Mouse (Mus musculus) cerebellum, postnatal 4 days (tissue): ENCODE measurements at regions not wholly inside any gene's neighbourhood (a gene's known extent, or its start where the extent isn't known, plus 50 kb on each side); places are given as distances from the start of the nearest gene placed in this dataset.

Experiments
- DNase-seq, 2 experiments: peaks; one replicate each; pipeline ENCODE4 v3.0.0; 2022; ENCODE audit warnings: low spot score in 2 of 2, mixed read lengths in 1 of 2

DNA sequence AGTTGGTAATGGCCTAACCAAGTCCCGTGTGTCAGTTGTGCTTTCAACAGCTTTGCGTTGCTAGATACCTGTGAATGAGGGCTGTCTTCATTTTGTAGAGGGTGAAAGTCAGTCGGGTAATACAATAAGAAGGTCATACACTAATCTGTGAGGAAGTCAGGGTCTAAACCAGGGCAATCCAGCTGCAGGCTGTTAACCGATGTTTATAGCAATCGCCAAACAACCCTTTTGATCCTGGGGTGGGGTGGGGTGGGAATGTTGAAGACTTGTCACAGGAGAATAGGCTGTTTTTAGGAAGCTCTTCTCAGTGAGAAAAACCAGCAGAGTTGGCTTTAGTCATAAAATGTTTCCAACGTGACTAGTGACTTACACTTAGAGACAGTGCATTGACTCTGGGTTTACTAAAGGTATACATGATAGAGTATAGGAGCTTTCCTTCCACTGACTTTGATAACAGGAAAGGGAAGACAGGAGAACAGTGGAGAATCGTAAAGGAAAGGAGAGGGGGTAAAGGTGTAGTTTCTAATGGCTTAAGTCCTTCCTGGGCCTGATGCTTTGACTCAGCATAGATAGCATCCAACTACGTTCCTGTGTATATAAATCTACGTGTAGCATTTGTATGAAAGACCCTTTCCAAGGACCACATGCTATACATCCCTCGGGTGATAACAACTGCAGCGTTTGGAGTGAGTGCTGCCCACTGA is 211.6 kb downstream of the Enc1 start:
- DNase-seq = no peak

DNA sequence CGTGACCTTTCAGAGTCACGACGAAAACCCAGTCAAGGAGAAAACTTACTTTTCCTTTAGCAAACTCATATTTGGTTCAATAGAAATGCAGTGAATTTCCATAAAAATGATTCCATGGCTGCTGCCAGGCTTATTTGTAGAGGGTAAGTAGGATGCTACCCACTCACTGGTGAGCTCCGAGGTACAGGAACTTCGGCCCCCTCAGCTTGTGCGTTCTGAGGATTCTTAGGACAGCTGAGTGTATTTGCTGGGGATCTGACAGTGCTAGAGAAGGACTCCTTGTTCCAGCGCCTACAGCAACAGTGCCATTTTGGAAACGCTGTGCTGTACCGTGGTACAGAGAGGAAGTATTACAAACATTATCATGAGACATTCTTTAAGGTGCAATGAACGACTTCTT is 210.4 kb downstream of the Enc1 start:
- DNase-seq = no peak

DNA sequence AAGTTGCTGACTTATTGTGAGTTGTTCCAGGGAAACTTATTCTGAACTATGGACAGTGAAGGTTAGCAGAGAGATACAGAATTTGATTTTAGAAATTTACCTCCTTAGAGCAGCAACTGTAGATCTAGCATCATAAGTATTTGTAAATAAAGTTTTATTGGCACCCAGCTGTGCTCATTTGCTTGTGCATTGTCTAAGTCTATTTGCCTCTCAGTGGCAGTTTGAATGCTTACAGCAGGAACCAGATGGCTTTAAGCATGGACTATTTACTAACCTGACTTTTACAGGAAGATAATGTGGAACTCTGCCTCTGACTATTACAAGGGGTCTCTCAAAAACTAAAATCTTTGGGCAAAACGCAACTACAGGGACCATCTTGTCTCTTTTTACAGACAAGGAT is 207.2 kb downstream of the Enc1 start:
- DNase-seq = no peak

DNA sequence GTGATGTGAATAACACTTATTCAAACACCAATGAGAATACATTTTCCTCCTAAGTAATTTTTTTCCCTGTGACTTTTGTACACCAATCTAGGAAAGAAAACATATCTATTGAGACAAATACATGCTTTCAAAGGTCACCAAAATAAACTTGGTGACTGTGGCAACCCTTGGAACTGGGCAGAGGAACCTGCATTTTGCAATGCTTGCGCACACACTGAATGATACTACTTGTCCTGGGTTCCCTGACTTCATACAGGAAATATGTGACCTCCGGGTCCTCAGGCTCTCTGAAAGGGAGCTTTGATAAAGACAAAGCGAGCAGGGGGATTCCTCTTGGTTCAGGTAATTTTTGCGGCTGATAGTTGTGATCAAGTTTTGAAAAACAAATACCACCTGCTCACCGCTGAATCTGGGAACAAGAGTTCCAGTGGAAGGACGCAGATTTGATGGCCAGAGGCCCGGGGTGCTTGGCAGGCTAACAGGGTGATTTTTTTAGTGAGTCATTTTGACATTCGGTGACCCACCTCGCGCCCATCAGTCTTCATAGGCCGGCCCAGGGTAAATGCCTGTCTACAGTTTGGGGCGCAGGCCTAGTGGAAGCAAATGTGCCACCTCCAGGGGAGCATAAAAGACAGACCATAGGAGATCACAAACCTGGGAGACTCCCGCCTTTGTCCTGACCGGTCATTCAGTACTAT is 203.0 kb downstream of the Enc1 start:
- no peak for DNase-seq

DNA sequence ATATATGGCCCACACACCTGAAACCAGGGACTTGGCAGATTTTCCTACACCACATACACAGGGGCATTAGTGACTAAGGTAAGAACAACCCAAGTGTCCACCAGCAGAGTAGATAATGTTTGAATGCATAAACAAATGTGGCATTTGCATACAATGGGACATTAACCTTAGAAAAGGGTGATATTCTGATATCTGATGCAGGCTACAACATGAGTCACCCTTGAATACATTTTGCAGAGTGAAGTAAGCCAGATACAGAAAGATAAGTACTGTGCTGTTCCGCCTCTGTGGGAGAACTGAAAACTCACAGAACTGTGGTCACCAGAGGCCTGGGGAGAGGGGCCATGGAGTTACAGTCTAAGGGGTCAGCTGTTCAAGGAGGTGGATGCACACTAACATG is 201.9 kb downstream of the Enc1 start:
- DNase-seq = no peak

DNA sequence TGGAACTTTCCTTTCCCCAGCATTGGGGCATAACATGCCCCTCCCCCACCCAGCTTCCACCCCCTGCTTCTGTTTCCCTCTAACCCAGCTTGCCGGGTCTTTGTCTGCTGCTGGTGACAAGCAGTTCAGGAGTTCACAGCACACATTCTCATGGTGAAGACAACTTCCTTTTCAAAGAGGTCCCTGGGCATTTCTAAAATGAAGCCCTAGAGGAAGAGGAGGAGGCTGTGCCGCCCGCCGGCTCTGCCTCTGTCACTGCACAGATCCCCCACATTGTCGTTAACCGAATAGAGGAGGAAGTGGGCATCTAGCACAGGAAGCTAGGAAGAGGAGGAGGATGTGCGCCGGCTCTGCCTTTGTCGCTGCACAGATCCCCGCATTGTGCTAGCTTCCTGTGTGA is 201.4 kb downstream of the Enc1 start:
- no peak for DNase-seq

DNA sequence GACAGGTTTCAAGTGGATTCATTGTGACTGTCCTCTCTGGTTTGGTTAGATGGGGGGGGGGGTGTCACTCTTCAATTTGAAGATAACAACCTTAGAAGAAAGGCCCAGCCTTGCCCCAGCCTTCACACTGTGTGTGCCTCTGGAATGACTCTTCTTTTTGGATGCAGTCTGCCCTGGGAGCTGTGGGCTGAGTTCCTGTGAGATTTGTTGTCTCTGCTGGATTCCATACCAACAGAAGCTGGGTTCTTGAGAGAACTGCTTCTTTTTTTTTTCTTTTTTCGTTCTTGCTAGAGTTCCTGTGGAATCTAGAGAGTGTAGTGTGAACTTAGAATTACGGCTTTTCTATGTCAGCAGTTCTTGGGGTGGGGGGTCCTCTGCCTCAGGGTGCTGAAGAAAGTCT is 200.9 kb downstream of the Enc1 start:
- DNase-seq = no peak

DNA sequence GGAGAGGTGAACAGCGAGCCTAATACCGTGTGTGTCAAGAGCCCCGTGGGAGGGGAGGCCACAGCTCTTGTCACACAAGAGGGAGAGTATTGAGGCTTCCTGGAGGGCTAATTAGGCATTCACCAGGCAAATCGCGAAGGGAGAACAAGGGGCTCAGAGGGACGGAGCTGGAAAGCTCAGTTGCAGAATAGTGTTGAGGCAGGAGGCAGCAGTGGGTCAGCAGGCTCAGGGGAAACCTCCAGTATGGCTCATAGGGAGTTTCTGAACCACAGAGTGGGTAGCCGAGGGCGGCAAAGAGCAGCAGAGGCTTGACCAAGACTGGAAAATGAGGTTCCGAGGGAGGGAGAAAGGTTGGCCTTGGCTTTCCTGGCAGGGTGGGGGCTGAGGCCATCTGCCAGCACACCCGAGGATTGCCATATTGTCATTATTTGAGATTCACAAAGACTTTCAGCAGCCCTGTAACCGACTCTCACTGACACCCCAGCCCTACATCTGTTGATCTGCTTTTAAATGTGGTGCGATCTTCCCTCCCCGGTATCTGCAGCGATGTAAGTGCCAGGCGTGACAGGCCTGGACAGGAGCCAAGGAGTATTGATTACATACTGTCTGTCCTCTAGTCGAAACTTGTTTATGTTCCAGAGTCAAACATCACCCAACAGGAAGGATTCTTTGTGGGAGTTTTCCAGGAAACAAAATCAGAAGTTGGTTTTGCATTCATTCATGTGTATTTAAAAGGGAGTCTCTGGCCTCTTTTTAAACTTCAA is 198.5 kb downstream of the Enc1 start:
- no peak for DNase-seq

DNA sequence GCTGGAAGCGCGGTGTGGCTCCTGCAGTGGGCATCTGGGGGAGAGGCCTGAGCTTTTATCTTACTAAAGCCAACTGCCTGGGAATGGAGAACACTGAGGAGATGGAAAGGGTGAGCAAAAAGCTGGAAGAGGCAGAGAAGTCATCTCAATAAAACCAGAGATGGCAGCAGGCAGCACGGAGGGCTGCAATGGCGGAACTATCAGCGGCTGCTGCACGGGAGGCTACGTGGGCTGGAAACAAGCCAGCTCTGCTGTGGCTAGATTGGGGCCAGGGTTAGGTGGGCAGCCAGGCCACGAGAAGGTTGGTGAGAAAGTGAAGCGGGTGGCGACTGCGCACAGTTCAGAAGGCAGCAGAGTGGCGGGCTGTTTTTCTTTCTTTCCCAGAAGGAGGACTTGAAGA is 197.8 kb downstream of the Enc1 start:
- peak in 1 of 2 experiments; percentile 36 for DNase-seq

DNA sequence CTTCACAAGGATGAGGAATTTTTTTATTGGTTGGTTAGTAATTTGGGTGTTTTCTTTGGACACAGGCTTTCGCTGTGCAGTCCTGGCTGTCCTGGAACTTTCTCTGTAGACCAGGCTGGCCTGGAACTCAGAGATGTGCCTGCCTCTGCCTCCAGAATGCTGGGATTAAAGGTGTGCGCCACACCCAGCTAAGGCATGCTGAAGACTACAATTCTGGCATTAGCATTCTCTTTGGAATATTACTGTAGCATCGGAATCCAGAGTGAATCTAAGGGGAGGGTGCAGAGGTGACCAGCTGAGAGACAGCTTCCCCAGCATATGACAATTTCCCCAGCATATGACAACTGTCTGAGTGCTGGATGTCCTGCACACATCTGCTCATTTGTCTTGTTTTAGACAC is 197.4 kb downstream of the Enc1 start:
- DNase-seq = no peak

DNA sequence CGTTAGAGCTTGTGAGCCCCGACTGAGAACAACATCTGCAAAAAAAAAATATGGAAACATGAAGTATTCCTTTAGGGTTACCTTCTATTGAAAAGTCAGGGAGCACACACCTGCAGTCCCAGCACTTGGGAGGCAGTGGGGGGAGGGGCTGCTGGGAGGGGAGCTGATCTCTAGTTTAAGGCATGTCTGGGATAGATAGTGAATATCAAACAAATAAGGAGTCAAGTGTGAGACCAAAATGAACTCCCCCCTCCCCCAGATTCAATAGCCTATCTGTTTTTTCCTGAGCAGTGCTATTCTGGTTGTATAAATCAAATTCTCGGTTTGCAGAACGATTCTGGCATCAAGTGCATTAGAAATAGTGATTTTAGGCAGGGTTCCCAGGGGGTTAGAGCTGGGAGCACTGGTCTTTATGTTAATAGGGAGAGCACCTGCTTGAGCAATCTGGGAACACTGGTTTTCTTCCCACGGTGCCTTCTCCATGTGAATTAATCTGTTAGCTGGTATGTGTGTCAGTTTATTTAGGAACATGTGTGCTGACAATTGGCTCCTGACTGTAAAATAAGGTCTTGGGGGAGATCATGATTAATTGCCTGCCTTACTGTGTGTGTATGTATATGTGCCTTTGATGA is 195.9 kb downstream of the Enc1 start:
- no peak for DNase-seq

DNA sequence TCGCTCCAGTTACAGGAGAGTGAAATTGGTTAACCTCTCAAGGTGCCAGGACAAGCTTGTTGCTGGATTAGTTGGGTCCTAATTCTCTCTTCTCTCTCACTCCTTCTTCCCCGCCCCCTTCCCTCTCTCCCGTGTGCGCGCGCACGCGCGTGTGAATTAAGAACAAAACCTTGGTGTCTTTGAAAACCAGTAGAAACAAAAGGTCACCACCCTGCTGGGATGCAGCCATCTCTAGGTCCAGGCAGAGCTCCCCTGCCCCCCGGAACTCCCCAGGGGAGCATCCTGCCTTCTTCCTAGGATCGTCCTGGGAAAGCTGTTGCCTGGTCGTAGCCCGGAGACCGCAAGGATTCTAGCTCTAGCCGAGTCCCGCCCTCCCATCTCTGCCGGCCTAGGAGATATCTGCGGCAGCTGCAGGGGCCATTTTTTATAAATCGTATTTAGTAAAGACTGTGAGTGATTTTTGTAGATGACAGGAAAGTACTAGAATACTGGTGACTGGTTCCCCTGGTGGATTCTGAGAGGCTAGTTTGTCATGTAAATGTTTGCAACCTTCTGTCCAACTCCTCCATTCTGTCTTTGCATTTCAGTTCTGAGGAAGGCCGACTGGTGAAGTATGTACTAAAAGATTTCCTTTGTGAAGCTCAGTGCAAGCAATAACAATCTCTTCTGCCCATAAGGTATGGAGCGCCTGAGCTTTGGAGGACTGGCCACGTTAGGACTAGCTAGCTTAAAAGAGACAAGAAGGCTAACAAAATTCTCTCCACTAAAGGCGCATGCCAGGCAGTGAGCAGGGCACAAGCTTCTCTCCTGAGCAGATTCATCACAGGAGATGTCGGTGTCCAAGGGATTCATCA is 195.2 kb downstream of the Enc1 start:
- DNase-seq = peak in 1 of 2 experiments; percentile 50

DNA sequence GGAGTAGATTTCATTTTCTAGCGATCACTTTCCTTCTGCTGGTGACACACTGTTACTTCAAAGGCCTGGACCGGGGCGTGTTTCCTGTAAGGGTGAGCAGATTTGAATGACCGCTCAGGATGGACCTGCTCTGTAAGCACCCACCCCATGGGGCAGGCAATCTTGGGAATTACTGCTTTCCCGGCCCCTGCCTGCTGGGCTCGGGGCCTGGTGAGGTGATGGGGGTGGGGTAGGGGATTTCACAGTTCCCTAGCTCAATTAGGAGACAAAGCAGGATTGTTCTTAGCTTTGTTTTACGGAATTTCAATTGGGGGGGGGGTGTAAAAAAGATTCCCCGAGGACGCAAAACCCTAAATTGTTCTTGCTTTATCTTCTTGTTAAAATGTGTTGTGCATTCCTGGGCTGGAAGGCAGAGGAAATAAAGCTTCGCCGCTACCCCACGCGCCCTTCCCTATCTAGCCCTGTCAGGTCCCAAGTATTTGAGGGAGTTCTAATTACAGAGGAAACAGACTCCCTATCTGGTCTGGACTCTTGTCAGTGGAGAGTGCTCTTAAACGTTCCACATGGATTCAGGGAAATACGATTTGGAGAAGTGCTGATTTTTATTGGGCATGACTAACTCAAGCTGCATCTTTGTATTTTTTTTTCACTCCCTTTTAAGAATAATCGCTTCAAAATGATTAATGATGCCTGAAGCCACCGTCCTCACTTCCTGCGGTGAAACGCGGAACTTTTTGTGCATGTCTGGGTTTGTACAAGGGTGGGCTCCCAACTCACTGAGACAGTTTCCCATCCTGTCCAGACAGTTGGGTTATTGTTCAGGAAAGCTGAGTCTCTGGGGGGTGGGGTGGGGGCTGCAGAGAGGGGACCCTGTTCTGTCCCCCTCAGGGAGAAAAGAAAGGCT is 194.3 kb downstream of the Enc1 start:
- DNase-seq = no peak

DNA sequence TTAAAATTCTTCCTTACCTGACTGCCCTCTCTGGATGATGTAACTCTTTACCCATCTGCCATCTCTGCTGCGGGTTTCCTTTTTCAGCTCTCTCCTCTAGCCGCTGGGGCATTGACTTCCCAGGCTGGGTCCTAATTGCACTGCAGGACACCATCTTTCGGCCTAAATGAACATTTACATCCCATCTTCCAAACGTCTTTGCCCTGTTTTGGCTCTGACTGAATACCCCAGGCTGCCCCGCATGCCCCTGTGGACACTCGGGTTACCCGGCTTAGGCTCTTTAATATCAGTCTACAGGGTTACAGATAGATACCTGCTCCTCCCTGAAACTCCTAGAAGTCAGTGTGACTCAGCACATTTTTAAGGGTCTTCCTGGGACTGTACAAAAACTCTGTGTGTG is 193.3 kb downstream of the Enc1 start:
- DNase-seq = no peak

DNA sequence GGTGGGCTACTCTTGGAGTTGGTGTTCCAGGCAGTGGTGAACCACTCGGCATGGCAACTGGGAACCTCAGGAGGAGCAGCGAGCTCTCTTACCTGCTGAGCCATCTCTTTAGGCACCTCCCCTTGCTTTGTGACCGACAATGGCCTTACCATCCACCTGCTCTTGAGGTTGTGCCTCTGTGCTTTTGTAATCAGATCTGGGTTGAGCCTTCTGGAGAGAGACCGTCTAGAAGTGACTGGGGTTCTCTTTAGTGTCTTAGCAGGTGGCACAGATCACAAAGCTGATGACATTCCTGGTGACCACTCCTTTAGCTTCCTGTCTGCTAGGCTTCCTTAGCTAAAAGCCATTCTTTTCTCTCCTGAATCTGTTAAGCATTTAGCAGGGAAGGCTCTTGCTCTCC is 191.7 kb downstream of the Enc1 start:
- DNase-seq = no peak

DNA sequence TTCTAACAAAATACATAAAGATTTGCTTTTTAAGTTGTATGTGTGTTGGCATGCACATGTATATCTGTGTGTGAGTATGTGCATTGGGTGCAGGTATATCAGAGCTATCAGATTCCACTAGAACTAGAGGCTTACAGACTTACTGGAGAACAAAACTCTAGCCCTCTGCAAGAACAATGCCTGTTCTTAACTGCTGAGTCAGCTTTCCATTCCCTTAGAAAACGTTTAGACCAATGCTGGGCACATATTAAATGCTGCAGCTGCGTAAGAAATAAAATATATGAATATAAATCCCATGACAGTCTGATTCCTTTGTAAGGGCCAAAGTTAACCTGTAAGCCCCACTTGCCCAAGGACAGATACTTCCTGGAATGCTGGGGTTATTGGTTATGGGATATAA is 190.0 kb downstream of the Enc1 start:
- no peak for DNase-seq

DNA sequence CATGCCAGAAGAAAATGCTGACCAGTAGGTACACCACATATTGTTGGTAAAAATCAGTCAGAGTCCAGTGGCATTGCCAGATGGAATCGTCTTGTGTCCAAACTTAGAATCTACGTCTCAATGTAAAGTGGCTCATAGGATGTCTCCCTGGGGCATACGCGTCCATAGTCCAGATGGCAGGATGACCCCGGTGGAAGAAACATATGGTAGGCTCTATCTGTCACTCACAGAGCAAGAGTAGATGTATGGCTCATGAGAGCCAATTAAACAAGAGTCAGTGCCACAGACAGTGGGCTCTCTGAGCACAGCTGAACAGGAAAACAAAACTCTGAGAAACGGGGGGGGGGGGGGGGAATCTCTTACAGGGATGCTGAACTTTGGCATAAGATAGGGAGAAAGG is 187.3 kb downstream of the Enc1 start:
- no peak for DNase-seq

DNA sequence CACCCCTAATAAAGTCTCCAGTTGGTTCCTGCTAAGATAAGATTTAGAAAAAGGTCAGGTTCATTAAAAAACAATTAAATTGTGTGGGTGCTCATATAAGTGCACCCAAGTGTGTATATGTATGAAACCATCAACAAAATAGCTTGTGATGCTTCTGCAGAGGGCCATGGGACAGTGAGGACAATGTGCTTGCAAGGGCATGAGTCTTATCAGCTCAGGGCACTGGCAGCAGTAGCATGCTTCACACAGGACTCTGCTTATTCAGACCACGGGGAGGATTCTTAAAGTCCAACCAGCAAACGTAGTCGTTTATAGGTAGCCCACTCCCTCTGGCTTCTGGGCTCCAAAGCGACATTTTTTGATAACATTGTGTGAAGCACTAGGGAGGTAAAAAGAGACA is 186.6 kb downstream of the Enc1 start:
- no peak for DNase-seq

DNA sequence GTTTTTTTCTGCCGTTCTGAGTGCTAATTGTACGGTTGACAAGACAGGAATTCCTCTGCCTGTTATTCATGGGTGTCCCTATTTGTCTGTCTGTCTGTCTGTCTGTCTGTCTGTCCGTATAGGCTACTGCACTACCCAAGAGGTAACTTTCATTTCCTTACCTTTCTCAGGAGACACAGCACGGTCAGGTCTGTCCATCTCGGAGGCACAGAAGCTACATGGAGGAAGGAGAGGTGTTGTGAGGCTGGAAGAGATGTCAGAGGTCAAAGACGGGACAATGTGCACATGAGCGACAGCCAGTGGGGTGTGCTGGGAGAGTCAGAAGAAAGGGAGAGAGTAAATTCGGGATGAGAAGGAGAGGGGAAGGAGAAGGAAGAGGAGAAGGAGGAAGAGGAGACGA is 184.8 kb downstream of the Enc1 start:
- no peak for DNase-seq

DNA sequence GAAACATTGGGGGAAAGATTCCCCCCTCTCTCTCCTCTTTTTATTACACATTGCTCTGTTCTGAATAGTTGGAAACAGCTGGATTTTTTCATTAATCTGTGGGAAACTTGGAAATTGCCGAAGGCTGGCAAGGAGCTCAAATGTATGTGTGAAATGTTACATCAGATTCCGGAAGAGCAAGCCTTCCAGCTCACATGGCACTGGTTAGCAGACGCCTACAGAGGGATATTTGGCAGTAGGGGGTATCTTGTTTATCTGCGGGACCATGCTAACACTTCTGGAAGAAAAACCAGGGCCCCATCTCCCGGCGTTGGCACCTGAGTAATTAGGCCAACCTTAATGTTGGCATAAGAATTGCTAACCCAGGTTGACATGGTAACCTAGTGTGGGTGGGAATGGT is 183.0 kb downstream of the Enc1 start:
- no peak for DNase-seq
